Mouse (Mus musculus) kidney, postnatal 0 days (tissue): Measurements from ENCODE around the gene Tedc1. TPM values are rescaled to one million over a fixed set of nuclear protein-coding genes. Genes with fewer than 3 reads are reported as not detected.

ENCODE experiments used
- ATAC-seq: fragments of 200-750 bp; cut with Nextera tagmentation; replicated peaks from 2 replicates; pipeline ENCODE4 v1.8.0; 2017; ENCODE audit warnings: low read depth, moderate number of reproducible peaks, moderate TSS enrichment, moderate library complexity; ENCODE audit not compliant: low FRiP score
- DNase-seq: peaks from one replicate; pipeline ENCODE4 v3.0.0-alpha.2; 2016; ENCODE audit warnings: low spot score
- H3K27ac ChIP-seq: fragments of 300-500 bp; sonication (generic); 2 replicates; pipeline ENCODE4 v1.5.1; 2014; ENCODE audit warnings: mild to moderate bottlenecking
- H3K27me3 ChIP-seq: fragments of 300-500 bp; sonication (generic); 2 replicates; pipeline ENCODE4 v1.6.1; 2014; ENCODE audit warnings: low read length, mixed read lengths; ENCODE audit not compliant: insufficient read depth
- H3K36me3 ChIP-seq: fragments of 300-500 bp; sonication (generic); 2 replicates; pipeline ENCODE4 v1.6.1; 2014; ENCODE audit warnings: low read length, mixed read lengths; ENCODE audit not compliant: insufficient read depth
- H3K4me1 ChIP-seq: fragments of 300-500 bp; sonication (generic); replicated peaks from 2 replicates; pipeline ENCODE4 v1.6.1; 2014; ENCODE audit warnings: antibody characterized with exemption, low read length, mixed read lengths; ENCODE audit not compliant: insufficient read depth
- H3K4me2 ChIP-seq: fragments of 300-500 bp; sonication (generic); 2 replicates; pipeline ENCODE4 v1.6.1; 2014; ENCODE audit warnings: mild to moderate bottlenecking, low read length, moderate library complexity, mixed read lengths
- H3K4me3 ChIP-seq: fragments of 300-500 bp; sonication (generic); replicated peaks from 2 replicates; pipeline ENCODE4 v1.5.1; 2014; ENCODE audit warnings: low read depth, low read length
- H3K9ac ChIP-seq: fragments of 300-500 bp; sonication (generic); 2 replicates; pipeline ENCODE4 v1.6.1; 2014; ENCODE audit warnings: low read depth, low read length
- H3K9me3 ChIP-seq: fragments of 300-500 bp; sonication (generic); replicated peaks from 2 replicates; pipeline ENCODE4 v1.6.1; 2016; ENCODE audit warnings: low read length, inconsistent platforms, mixed read lengths
- CTCF ChIP-seq: IDR thresholded peaks from 2 replicates; pipeline ENCODE4 v1.5.1; 2016; ENCODE audit warnings: antibody characterized with exemption, low read depth, mild to moderate bottlenecking, moderate library complexity
- WGBS: fragments of 180-500 bp; shearing (Covaris S2); extraction: QIAGEN DNeasy Blood & Tissue Kit; methylation state at CpG from one replicate; pipeline ENCODE4 v1.1.7; 2014; 5-methylcytosine and 5-hydroxymethylcytosine counted together
- polyA plus RNA-seq: library from polyadenylated mRNA; unstranded; fragments of >200 nt; fragmentation: Nextera tagmentation; extraction: Ambion mirVana; gene quantifications from 2 replicates; pipeline ENCODE4 v1.2.1, GENCODE M21; 2015

Tedc1 gene
- polyA plus RNA-seq, 1 experiment from 2014 or later, result 14.8 TPM

- no peaks in the 10 kb centered on the region for H3K27me3 ChIP-seq
- DNase-seq (no peak), ATAC-seq (peak; percentile 5; the same call in 1 of the 2 replicates)
- H3K4me2 ChIP-seq, result peak overlapping the region; percentile 79
- TF ChIP-seq CTCF, result peak; percentile 10; the same call in 1 of the 2 replicates
- H3K9ac ChIP-seq, result no peak overlapping the region
- H3K36me3 ChIP-seq, result peaks cover 34% of the 10 kb centered on the region
- peak overlapping the region; percentile 90 for H3K27ac ChIP-seq
- H3K9me3 ChIP-seq, result no peaks in the 10 kb centered on the region
- peaks cover 39% of the 10 kb centered on the region for H3K4me1 ChIP-seq
- 44% methylated on average over 11 of the region's 11 CpGs for WGBS
- H3K4me3 ChIP-seq, result peak overlapping the region; percentile 50; the same call in 1 of the 2 replicates
Observed at GRCm38 (mm10) chr12:113138901-113139864, 17.0 kb upstream of the Tedc1 start.

GRCm38 (mm10) chr12:113139908-113140615 is 16.2 kb upstream of the Tedc1 start, which contains the start of gene Crip2:
Gene Crip2, plus strand, starts transcription at chr12:113140236.
- Histone ChIP-seq H3K36me3 (peaks cover 34% of the 10 kb centered on the region), H3K9ac (peak within 1 kb of the TSS; percentile 61), H3K27ac (peak within 1 kb of the TSS; percentile 90), H3K4me3 (peak within 1 kb of the TSS; percentile 50), H3K4me1 (peaks cover 39% of the 10 kb centered on the region), H3K4me2 (peak within 1 kb of the TSS; percentile 79), H3K27me3 (no peaks in the 10 kb centered on the region), H3K9me3 (no peaks in the 10 kb centered on the region)
- DNase-seq, result peak; percentile 92
- peak; percentile 80 for ATAC-seq
- under 1% methylated on average over 67 of the region's 68 CpGs for WGBS
- TF ChIP-seq CTCF, result peak; percentile 49

- peaks cover 29% of the 10 kb centered on the region for H3K36me3 ChIP-seq
- 3% methylated on average over 49 of the region's 49 CpGs for WGBS
- no peak for TF ChIP-seq CTCF
- H3K9me3 ChIP-seq, result no peaks in the 10 kb centered on the region
- no peak for DNase-seq
- H3K9ac ChIP-seq, result peak overlapping the region; percentile 61
- no peak; the same call in 1 of the 2 replicates for ATAC-seq
- peaks cover 39% of the 10 kb centered on the region for H3K4me1 ChIP-seq
- H3K4me3 ChIP-seq, result peak overlapping the region; percentile 50
- H3K27me3 ChIP-seq, result no peaks in the 10 kb centered on the region
- peak overlapping the region; percentile 79 for H3K4me2 ChIP-seq
- H3K27ac ChIP-seq, result peak overlapping the region; percentile 90
Observed at GRCm38 (mm10) chr12:113140616-113141411, 15.4 kb upstream of the Tedc1 start.

- peaks cover 42% of the 10 kb centered on the region for H3K4me1 ChIP-seq
- DNase-seq, result peak; percentile 52
- ATAC-seq, result no peak
- H3K9ac ChIP-seq, result peak overlapping the region; percentile 61
- H3K27ac ChIP-seq, result peak overlapping the region; percentile 90
- H3K4me2 ChIP-seq, result peak overlapping the region; percentile 79
- peaks cover 22% of the 10 kb centered on the region for H3K36me3 ChIP-seq
- no peaks in the 10 kb centered on the region for H3K9me3 ChIP-seq
- H3K27me3 ChIP-seq, result no peaks in the 10 kb centered on the region
- 35% methylated on average over 8 of the region's 8 CpGs for WGBS
- no peak for TF ChIP-seq CTCF
- H3K4me3 ChIP-seq, result peak overlapping the region; percentile 50
Observed at GRCm38 (mm10) chr12:113141531-113141973, 14.7 kb upstream of the Tedc1 start.

GRCm38 (mm10) chr12:113142021-113142975 is 13.9 kb upstream of the Tedc1 start:
- DNase-seq, result peak; percentile 93
- Histone ChIP-seq H3K4me3 (peak overlapping the region; percentile 50), H3K4me1 (peaks cover 49% of the 10 kb centered on the region), H3K4me2 (peak overlapping the region; percentile 79), H3K36me3 (peaks cover 15% of the 10 kb centered on the region), H3K9ac (peak overlapping the region; percentile 61), H3K9me3 (no peaks in the 10 kb centered on the region), H3K27me3 (no peaks in the 10 kb centered on the region), H3K27ac (peak overlapping the region; percentile 90)
- WGBS, result 13% methylated on average over 15 of the region's 15 CpGs
- peak; percentile 29; the same call in 1 of the 2 replicates for TF ChIP-seq CTCF
- ATAC-seq, result peak; percentile 15
